Mouse (Mus musculus) embryonic facial prominence, embryonic 14.5 days (tissue): ENCODE results near the gene Gna12. TPM values are rescaled to one million over a fixed set of nuclear protein-coding genes. Genes with fewer than 3 reads are reported as not detected.

ENCODE experiments used
- ATAC-seq: fragments of 200-750 bp; cut with Nextera tagmentation; 2 replicates; pipeline ENCODE4 v1.8.0; 2017; ENCODE audit warnings: low read depth, moderate number of reproducible peaks, moderate TSS enrichment
- DNase-seq: peaks from one replicate; pipeline ENCODE4 v3.0.0-alpha.2; 2015; ENCODE audit warnings: low spot score
- H3K27ac ChIP-seq: fragments of 300-500 bp; sonication (generic); replicated peaks from 2 replicates; pipeline ENCODE4 v1.5.1; 2014; ENCODE audit warnings: low read depth, mild to moderate bottlenecking, low read length, moderate library complexity
- H3K27me3 ChIP-seq: fragments of 300-500 bp; sonication (generic); replicated peaks from 2 replicates; pipeline ENCODE4 v1.6.1; 2014; ENCODE audit warnings: low read length; ENCODE audit not compliant: control insufficient read depth, insufficient read depth
- H3K36me3 ChIP-seq: fragments of 300-500 bp; sonication (generic); 2 replicates; pipeline ENCODE4 v1.6.1; 2014; ENCODE audit warnings: low read length, mixed read lengths; ENCODE audit not compliant: control insufficient read depth, insufficient read depth
- H3K4me1 ChIP-seq: fragments of 300-500 bp; sonication (generic); 2 replicates; pipeline ENCODE4 v1.6.1; 2014; ENCODE audit warnings: antibody characterized with exemption, low read length; ENCODE audit not compliant: control insufficient read depth, insufficient read depth
- H3K4me2 ChIP-seq: fragments of 300-500 bp; sonication (generic); 2 replicates; pipeline ENCODE4 v1.6.1; 2014; ENCODE audit warnings: low read depth, mild to moderate bottlenecking, low read length, moderate library complexity, mixed read lengths
- H3K4me3 ChIP-seq: fragments of 300-500 bp; sonication (generic); 2 replicates; pipeline ENCODE4 v1.5.1; 2014; ENCODE audit warnings: low read depth, mild to moderate bottlenecking, low read length
- H3K9ac ChIP-seq: fragments of 300-500 bp; sonication (generic); 2 replicates; pipeline ENCODE4 v1.6.1; 2014; ENCODE audit warnings: low read depth, mild to moderate bottlenecking, low read length, moderate library complexity, mixed read lengths
- H3K9me3 ChIP-seq: fragments of 300-500 bp; sonication (generic); 2 replicates; pipeline ENCODE4 v1.6.1; 2016; ENCODE audit warnings: low read length; ENCODE audit not compliant: control insufficient read depth
- WGBS: fragments of 180-500 bp; shearing (Covaris S2); extraction: QIAGEN DNeasy Blood & Tissue Kit; methylation state at CpG from one replicate; pipeline ENCODE4 v1.1.7; 2014; 5-methylcytosine and 5-hydroxymethylcytosine counted together
- polyA plus RNA-seq: library from polyadenylated mRNA; unstranded; fragments of >200 nt; fragmentation: Nextera tagmentation; extraction: Ambion mirVana; gene quantifications from 2 replicates; pipeline ENCODE4 v1.2.1, GENCODE M21; 2014

Gene Gna12
- polyA plus RNA-seq, 1 experiment from 2014 or later = 28.9 TPM

GRCm38 (mm10) chr5:140722121-140722520 is 108.1 kb downstream of the Gna12 start:
- H3K36me3 ChIP-seq = peaks cover 24% of the 10 kb centered on the region
- H3K4me3 ChIP-seq = no peak overlapping the region
- DNase-seq (no peak), ATAC-seq (no peak)
- H3K27me3 ChIP-seq = no peaks in the 10 kb centered on the region
- H3K9ac ChIP-seq = no peak overlapping the region
- H3K4me1 ChIP-seq = no peaks in the 10 kb centered on the region
- no peak overlapping the region for H3K4me2 ChIP-seq
- WGBS = 75% methylated on average over 3 of the region's 3 CpGs
- no peak overlapping the region for H3K27ac ChIP-seq
- H3K9me3 ChIP-seq = no peaks in the 10 kb centered on the region

GRCm38 (mm10) chr5:140720773-140721172 is 109.5 kb downstream of the Gna12 start:
- no peaks in the 10 kb centered on the region for H3K27me3 ChIP-seq
- H3K36me3 ChIP-seq = peaks cover 37% of the 10 kb centered on the region
- H3K4me2 ChIP-seq = no peak overlapping the region
- no peaks in the 10 kb centered on the region for H3K4me1 ChIP-seq
- ATAC-seq (no peak), DNase-seq (no peak)
- H3K4me3 ChIP-seq = no peak overlapping the region
- WGBS = 72% methylated on average over 7 of the region's 7 CpGs
- no peaks in the 10 kb centered on the region for H3K9me3 ChIP-seq
- no peak overlapping the region for H3K9ac ChIP-seq
- H3K27ac ChIP-seq = no peak overlapping the region

DNA sequence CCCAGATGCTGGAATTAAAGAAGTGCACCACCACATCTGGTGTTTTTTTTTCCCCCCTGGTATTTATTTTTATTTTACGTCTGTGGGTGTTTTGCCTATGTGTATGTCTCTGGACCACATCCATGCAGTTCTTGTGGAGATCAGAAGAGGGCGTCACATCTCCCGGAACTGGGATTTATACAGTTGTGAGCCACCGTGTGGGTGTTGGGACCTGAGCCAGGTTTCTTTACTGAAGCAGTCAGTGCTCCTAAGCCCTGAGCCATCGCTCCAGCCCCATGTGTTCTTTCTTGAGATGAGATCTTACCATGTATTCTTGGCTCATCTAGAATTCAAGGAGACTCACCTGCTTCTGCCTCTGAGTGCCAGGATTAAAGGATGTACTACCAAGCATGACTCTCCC is 119.2 kb downstream of the Gna12 start:
- peaks cover 85% of the 10 kb centered on the region for H3K36me3 ChIP-seq
- H3K9ac ChIP-seq = no peak overlapping the region
- WGBS = 82% methylated on average over 5 of the region's 5 CpGs
- no peak overlapping the region for H3K4me2 ChIP-seq
- H3K4me3 ChIP-seq = no peak overlapping the region
- peaks cover 2% of the 10 kb centered on the region; the same call in 1 of the 2 replicates for H3K4me1 ChIP-seq
- ATAC-seq (no peak), DNase-seq (no peak)
- H3K27me3 ChIP-seq = no peaks in the 10 kb centered on the region
- no peak overlapping the region for H3K27ac ChIP-seq
- no peaks in the 10 kb centered on the region for H3K9me3 ChIP-seq

DNA sequence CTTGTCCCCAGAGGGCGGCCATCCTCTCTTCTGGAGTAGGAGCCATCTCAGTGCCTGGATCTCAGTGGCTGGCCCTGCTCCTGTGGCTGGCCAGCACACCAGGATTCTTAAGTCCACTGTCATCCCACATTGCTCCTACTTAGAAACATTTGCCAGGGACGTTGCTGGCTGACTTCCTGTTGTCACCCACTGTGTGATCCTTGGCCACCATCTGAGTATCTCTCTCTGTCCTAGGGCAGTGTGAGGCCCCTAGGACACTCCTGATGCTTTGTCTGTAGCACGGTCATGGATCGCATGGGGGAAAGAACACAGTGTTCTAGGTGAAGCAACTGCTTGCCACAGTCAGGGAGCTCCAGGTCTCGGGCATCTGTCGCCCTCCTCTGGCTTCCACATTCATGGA is 119.9 kb downstream of the Gna12 start:
- H3K36me3 ChIP-seq = peaks cover 77% of the 10 kb centered on the region
- 96% methylated on average over 6 of the region's 6 CpGs for WGBS
- H3K9me3 ChIP-seq = no peaks in the 10 kb centered on the region

More for the DNA sequence above, 119.9 kb downstream of the Gna12 start:
- no peaks in the 10 kb centered on the region for H3K27me3 ChIP-seq
- H3K4me1 ChIP-seq = peaks cover 5% of the 10 kb centered on the region
- no peak overlapping the region for H3K9ac ChIP-seq
- H3K4me3 ChIP-seq = no peak overlapping the region
- H3K4me2 ChIP-seq = no peak overlapping the region
- ATAC-seq (no peak), DNase-seq (no peak)
- H3K27ac ChIP-seq = no peak overlapping the region

Other genes with a start within 250 kb of the Gna12 start
- 24.6 and 27.9 TPM in 2 replicates for gene Lfng, start 223.1 kb downstream of the Gna12 start, polyA plus RNA-seq
- 47.5 and 50.5 TPM in 2 replicates for gene Ttyh3, start 181.4 kb downstream of the Gna12 start, polyA plus RNA-seq
- 17.2 and 25.1 TPM in 2 replicates for gene Iqce, start 128.1 kb downstream of the Gna12 start, polyA plus RNA-seq
- 17.8 and 21.7 TPM in 2 replicates for gene Brat1, start 125.4 kb downstream of the Gna12 start, polyA plus RNA-seq
- gene Amz1, start 106.3 kb downstream of the Gna12 start, polyA plus RNA-seq = 0.54 and 0.87 TPM in 2 replicates
- gene Card11, start 170.2 kb upstream of the Gna12 start, polyA plus RNA-seq = 0.10 and 0.45 TPM in 2 replicates